In genomic region chr16:40324811-40325210, GRCm38 (mm10) we compare ENCODE assay signal across 23 mouse cellular contexts.
DNase-seq lines count a peak whose midpoint lies in the region; ATAC-seq and TF ChIP-seq lines count a peak whose summit lies in the region.
"Had no signal": no experiment of that assay in that cellular context is flagged by ENCODE, and none has a peak within 500 bp of the region (broad histone marks: within the 10 kb centered on the region; RNA-seq: fewer than 3 reads in every experiment).

No protein-coding gene starts in this region.

- TF ChIP-seq CTCF in midbrain, postnatal 0 days (IDR thresholded peaks at IDR 0.05): no peak

- 90% methylated on average over 3 of the region's 3 CpGs for WGBS in midbrain, postnatal 0 days
- 88% methylated on average over 3 of the region's 3 CpGs for WGBS in midbrain, embryonic 14.5 days
- WGBS in neural tube, embryonic 15.5 days: 95% methylated on average over 3 of the region's 3 CpGs

- H3K4me3 ChIP-seq in midbrain, postnatal 0 days (ENCODE audit: low read depth, low read length): no peak overlapping the region
- no peak overlapping the region for H3K4me3 ChIP-seq in midbrain, embryonic 14.5 days (replicated peaks; ENCODE audit: low read depth, low read length)
- no peak overlapping the region for H3K4me3 ChIP-seq in neural tube, embryonic 15.5 days (replicated peaks)
- H3K4me3 ChIP-seq: embryonic facial prominence, embryonic 15.5 days; erythroblast, embryonic 14.5 days; forebrain, embryonic 10.5 days; heart, embryonic 10.5 days; hindbrain, embryonic 10.5 days; hindbrain, embryonic 15.5 days had no signal

- DNase-seq in cerebellum, adult 9-10 months: peak; percentile 15
- DNase-seq in cerebellum, adult 11-12 months: no peak
- peak; percentile 33 for DNase-seq in midbrain, postnatal 0 days (ENCODE audit: low spot score)
- DNase-seq in midbrain, embryonic 14.5 days: no peak
- DNase-seq in cerebellum, postnatal 14 days: peak; percentile 47 to 72
- DNase-seq in heart, postnatal 4 days: no peak
- DNase-seq: adrenal gland, adult 2 months; adrenal gland, postnatal 25 days; embryo, embryonic 11 days; gastrocnemius, postnatal 36 days; heart, adult 18-20 months; heart, postnatal 14 days; kidney, adult 8-10 months had no signal

- ATAC-seq in midbrain, postnatal 0 days (ENCODE audit: low FRiP score): no peak
- ATAC-seq in midbrain, embryonic 14.5 days (ENCODE audit: low FRiP score, low TSS enrichment): no peak
- no peak for ATAC-seq in neural tube, embryonic 15.5 days (ENCODE audit: low FRiP score)
- ATAC-seq: forebrain, embryonic 14.5 days; inflammation-experienced regulatory T-cells, adult 6 months; intestine, postnatal 0 days had no signal

- no peak overlapping the region for H3K27ac ChIP-seq in midbrain, postnatal 0 days (ENCODE audit: low read depth, low read length)
- H3K27ac ChIP-seq in midbrain, embryonic 14.5 days (replicated peaks; ENCODE audit: low read depth, low read length): no peak overlapping the region
- H3K27ac ChIP-seq in neural tube, embryonic 15.5 days (replicated peaks): no peak overlapping the region
- H3K27ac ChIP-seq: embryonic facial prominence, embryonic 15.5 days; forebrain, embryonic 10.5 days; heart, embryonic 10.5 days; hindbrain, embryonic 10.5 days; hindbrain, embryonic 15.5 days had no signal

- no peak overlapping the region for H3K9ac ChIP-seq in midbrain, postnatal 0 days (replicated peaks; ENCODE audit: low read length, poor library complexity, severe bottlenecking)
- no peak overlapping the region for H3K9ac ChIP-seq in midbrain, embryonic 14.5 days (replicated peaks; ENCODE audit: low read length)
- no peak overlapping the region for H3K9ac ChIP-seq in neural tube, embryonic 15.5 days (replicated peaks)
- H3K9ac ChIP-seq: embryonic facial prominence, embryonic 15.5 days; hindbrain, embryonic 15.5 days had no signal

- H3K9me3 ChIP-seq in midbrain, postnatal 0 days (ENCODE audit: low read length): no peaks in the 10 kb centered on the region
- H3K9me3 ChIP-seq in midbrain, embryonic 14.5 days (ENCODE audit: control insufficient read depth, low read length): no peaks in the 10 kb centered on the region
- H3K9me3 ChIP-seq in neural tube, embryonic 15.5 days (replicated peaks): no peaks in the 10 kb centered on the region
- H3K9me3 ChIP-seq: embryonic facial prominence, embryonic 15.5 days; forebrain, embryonic 10.5 days; heart, embryonic 10.5 days; hindbrain, embryonic 10.5 days; hindbrain, embryonic 15.5 days had no signal

- H3K36me3 ChIP-seq in midbrain, postnatal 0 days (ENCODE audit: insufficient read depth, low read length): no peaks in the 10 kb centered on the region
- no peaks in the 10 kb centered on the region for H3K36me3 ChIP-seq in midbrain, embryonic 14.5 days (ENCODE audit: control insufficient read depth, insufficient read depth, low read length)
- no peaks in the 10 kb centered on the region for H3K36me3 ChIP-seq in neural tube, embryonic 15.5 days
- H3K36me3 ChIP-seq: embryonic facial prominence, embryonic 15.5 days; forebrain, embryonic 10.5 days; heart, embryonic 10.5 days; hindbrain, embryonic 10.5 days; hindbrain, embryonic 15.5 days had no signal

- H3K4me1 ChIP-seq in midbrain, postnatal 0 days (ENCODE audit: insufficient read depth, low read length): no peaks in the 10 kb centered on the region
- H3K4me1 ChIP-seq in midbrain, embryonic 14.5 days (ENCODE audit: control insufficient read depth, insufficient read depth, low read length): no peaks in the 10 kb centered on the region
- no peaks in the 10 kb centered on the region for H3K4me1 ChIP-seq in neural tube, embryonic 15.5 days
- H3K4me1 ChIP-seq: embryonic facial prominence, embryonic 15.5 days; forebrain, embryonic 10.5 days; heart, embryonic 10.5 days; hindbrain, embryonic 10.5 days; hindbrain, embryonic 15.5 days had no signal

- no peak overlapping the region for H3K4me2 ChIP-seq in midbrain, postnatal 0 days (ENCODE audit: low read depth, low read length, poor library complexity, severe bottlenecking)
- no peak overlapping the region for H3K4me2 ChIP-seq in midbrain, embryonic 14.5 days (ENCODE audit: low read length)
- H3K4me2 ChIP-seq in neural tube, embryonic 15.5 days: no peak overlapping the region
- H3K4me2 ChIP-seq: embryonic facial prominence, embryonic 15.5 days; hindbrain, embryonic 15.5 days had no signal

- no peaks in the 10 kb centered on the region for H3K27me3 ChIP-seq in midbrain, postnatal 0 days (ENCODE audit: insufficient read depth, low read length)
- H3K27me3 ChIP-seq in midbrain, embryonic 14.5 days (ENCODE audit: control insufficient read depth, insufficient read depth, low read length): no peaks in the 10 kb centered on the region
- H3K27me3 ChIP-seq in neural tube, embryonic 15.5 days (replicated peaks): no peaks in the 10 kb centered on the region
- H3K27me3 ChIP-seq: embryonic facial prominence, embryonic 15.5 days; hindbrain, embryonic 15.5 days had no signal

Comparison
In these comparisons a context has a peak if more than half of its experiments do, and no peak if none do; other contexts are left out.
1. DNase-seq: peak in cerebellum, adult 9-10 months (single experiment), midbrain, postnatal 0 days (single experiment) and cerebellum, postnatal 14 days (2 of 2); none in cerebellum, adult 11-12 months (single experiment), midbrain, embryonic 14.5 days (single experiment) and heart, postnatal 4 days (single experiment).